Mouse (Mus musculus) hindbrain, embryonic 11.5 days (tissue): ENCODE results near the gene Gm12184. TPM values are rescaled to one million over a fixed set of nuclear protein-coding genes. Genes with fewer than 3 reads are reported as not detected.
"Not testable (repeated sequence)": the region's sequence is repeated elsewhere in the genome, so short reads cannot be mapped to it uniquely, and the experiment has no call there.

Experiments used
- ATAC-seq: fragments of 200-750 bp; cut with Nextera tagmentation; 2 replicates; pipeline ENCODE4 v1.8.0; 2017; ENCODE audit warnings: mild to moderate bottlenecking, moderate TSS enrichment, moderate library complexity; ENCODE audit not compliant: low FRiP score
- DNase-seq: peaks from one replicate; pipeline ENCODE4 v3.0.0-alpha.2; 2015; ENCODE audit warnings: low spot score
- H3K27ac ChIP-seq: fragments of 300-500 bp; sonication (generic); 2 replicates; pipeline ENCODE4 v1.5.1; 2014; ENCODE audit warnings: mild to moderate bottlenecking, low read depth, low read length
- H3K27me3 ChIP-seq: fragments of 300-500 bp; sonication (generic); 2 replicates; pipeline ENCODE4 v1.6.1; 2014; ENCODE audit warnings: mild to moderate bottlenecking, low read length, moderate library complexity, mixed read lengths; ENCODE audit not compliant: control insufficient read depth, insufficient read depth
- H3K36me3 ChIP-seq: fragments of 300-500 bp; sonication (generic); 2 replicates; pipeline ENCODE4 v1.6.1; 2014; ENCODE audit warnings: mild to moderate bottlenecking, low read length, moderate library complexity, mixed read lengths; ENCODE audit not compliant: control insufficient read depth, insufficient read depth
- H3K4me1 ChIP-seq: fragments of 300-500 bp; sonication (generic); replicated peaks from 2 replicates; pipeline ENCODE4 v1.6.1; 2014; ENCODE audit warnings: low read length, mixed read lengths; ENCODE audit not compliant: control insufficient read depth, insufficient read depth
- H3K4me2 ChIP-seq: fragments of 300-500 bp; sonication (generic); replicated peaks from 2 replicates; pipeline ENCODE4 v1.6.1; 2014; ENCODE audit warnings: mild to moderate bottlenecking, low read depth, low read length
- H3K4me3 ChIP-seq: fragments of 300-500 bp; sonication (generic); 2 replicates; pipeline ENCODE4 v1.5.1; 2014; ENCODE audit warnings: low read depth, low read length
- H3K9ac ChIP-seq: fragments of 300-500 bp; sonication (generic); 2 replicates; pipeline ENCODE4 v1.6.1; 2014; ENCODE audit warnings: low read depth, low read length
- H3K9me3 ChIP-seq: fragments of 300-500 bp; sonication (generic); 2 replicates; pipeline ENCODE4 v1.6.1; 2016; ENCODE audit warnings: low read length; ENCODE audit not compliant: control insufficient read depth
- WGBS: fragments of 180-500 bp; shearing (Covaris S2); extraction: QIAGEN DNeasy Blood & Tissue Kit; methylation state at CpG from one replicate; pipeline ENCODE4 v1.1.7; 2014; 5-methylcytosine and 5-hydroxymethylcytosine counted together
- polyA plus RNA-seq: library from polyadenylated mRNA; unstranded; fragments of >200 nt; fragmentation: Nextera tagmentation; extraction: Ambion mirVana; gene quantifications from 2 replicates; pipeline ENCODE4 v1.2.1, GENCODE M21; 2014

The Gm12184 gene
- polyA plus RNA-seq, 1 experiment from 2014 or later: 5.8 TPM

GRCm38 (mm10) chr11:48851270-48851995 is 25.0 kb upstream of the Gm12184 start:
- no peak overlapping the region for H3K9ac ChIP-seq
- H3K4me1 ChIP-seq: no peaks in the 10 kb centered on the region
- no peaks in the 10 kb centered on the region for H3K36me3 ChIP-seq
- H3K27ac ChIP-seq: no peak overlapping the region
- no peak overlapping the region for H3K4me2 ChIP-seq
- 83% methylated on average over 4 of the region's 4 CpGs for WGBS
- no peaks in the 10 kb centered on the region for H3K9me3 ChIP-seq
- H3K4me3 ChIP-seq: no peak overlapping the region
- ATAC-seq: no peak
- H3K27me3 ChIP-seq: peaks cover 4% of the 10 kb centered on the region
- DNase-seq: no peak

- Histone ChIP-seq H3K4me2 (no peak overlapping the region), H3K9me3 (no peaks in the 10 kb centered on the region), H3K4me3 (no peak overlapping the region), H3K9ac (no peak overlapping the region), H3K36me3 (no peaks in the 10 kb centered on the region), H3K27me3 (peaks cover 4% of the 10 kb centered on the region), H3K27ac (no peak overlapping the region), H3K4me1 (no peaks in the 10 kb centered on the region)
- ATAC-seq: no peak
- 59% methylated on average over 2 of the region's 2 CpGs for WGBS
- DNase-seq: no peak
Observed at GRCm38 (mm10) chr11:48850240-48850639, 23.8 kb upstream of the Gm12184 start.

- H3K36me3 ChIP-seq: no peaks in the 10 kb centered on the region
- no peaks in the 10 kb centered on the region for H3K4me1 ChIP-seq
- no peak overlapping the region for H3K27ac ChIP-seq
- H3K9ac ChIP-seq: no peak overlapping the region
- peaks cover 2% of the 10 kb centered on the region; the same call in 1 of the 2 replicates for H3K27me3 ChIP-seq
- ATAC-seq (no peak), DNase-seq (no peak)
- 56% methylated on average over 5 of the region's 5 CpGs for WGBS
- no peak overlapping the region for H3K4me2 ChIP-seq
- no peak overlapping the region for H3K4me3 ChIP-seq
- H3K9me3 ChIP-seq: no peaks in the 10 kb centered on the region
Observed at GRCm38 (mm10) chr11:48846881-48847280, 20.4 kb upstream of the Gm12184 start.

- ATAC-seq, H3K4me3 ChIP-seq, H3K4me1 ChIP-seq, H3K27me3 ChIP-seq, H3K36me3 ChIP-seq, H3K4me2 ChIP-seq, H3K9ac ChIP-seq, H3K27ac ChIP-seq, DNase-seq, H3K9me3 ChIP-seq: not testable (repeated sequence)
- 78% methylated on average over 2 of the region's 2 CpGs for WGBS
Observed at GRCm38 (mm10) chr11:48846362-48846761, 19.9 kb upstream of the Gm12184 start.

- no peak overlapping the region for H3K4me2 ChIP-seq
- H3K4me3 ChIP-seq: no peak overlapping the region
- DNase-seq (no peak), ATAC-seq (no peak)
- H3K9ac ChIP-seq: no peak overlapping the region
- no peak overlapping the region for H3K27ac ChIP-seq
- WGBS: 36% methylated on average over 13 of the region's 13 CpGs
- H3K4me1 ChIP-seq: no peaks in the 10 kb centered on the region
- no peaks in the 10 kb centered on the region for H3K36me3 ChIP-seq
- no peaks in the 10 kb centered on the region for H3K9me3 ChIP-seq
- peaks cover 2% of the 10 kb centered on the region; the same call in 1 of the 2 replicates for H3K27me3 ChIP-seq
Observed at GRCm38 (mm10) chr11:48845244-48845815, 18.9 kb upstream of the Gm12184 start.

- H3K4me3 ChIP-seq: no peak overlapping the region
- ATAC-seq: no peak
- WGBS: 75% methylated on average over 6 of the region's 6 CpGs
Observed at GRCm38 (mm10) chr11:48844309-48844708, 17.9 kb upstream of the Gm12184 start.

GRCm38 (mm10) chr11:48843202-48843601 is 16.7 kb upstream of the Gm12184 start:
- Histone ChIP-seq H3K36me3 (no peaks in the 10 kb centered on the region), H3K4me2 (no peak overlapping the region), H3K9me3 (no peaks in the 10 kb centered on the region), H3K9ac (no peak overlapping the region), H3K27me3 (no peaks in the 10 kb centered on the region; the same call in 1 of the 2 replicates), H3K27ac (no peak overlapping the region), H3K4me1 (0 out of 2 replicates have a peak, but pooled peaks cover 3% of the 10 kb centered on the region), H3K4me3 (no peak overlapping the region)
- WGBS: 85% methylated on average over 11 of the region's 11 CpGs
- DNase-seq (no peak), ATAC-seq (no peak)

More at GRCm38 (mm10) chr11:48844309-48844708, 17.9 kb upstream of the Gm12184 start:
- H3K27me3 ChIP-seq: 0 out of 2 replicates have a peak, but pooled peaks cover 2% of the 10 kb centered on the region
- no peaks in the 10 kb centered on the region for H3K9me3 ChIP-seq
- no peaks in the 10 kb centered on the region for H3K4me1 ChIP-seq
- no peak overlapping the region for H3K9ac ChIP-seq
- H3K4me2 ChIP-seq: no peak overlapping the region
- H3K36me3 ChIP-seq: no peaks in the 10 kb centered on the region
- no peak overlapping the region for H3K27ac ChIP-seq
- no peak for DNase-seq

- no peak for DNase-seq
- H3K4me2 ChIP-seq: no peak overlapping the region
- WGBS: 89% methylated on average over 4 of the region's 4 CpGs
Observed at GRCm38 (mm10) chr11:48842378-48842792, 15.9 kb upstream of the Gm12184 start.

GRCm38 (mm10) chr11:48841213-48841612 is 14.8 kb upstream of the Gm12184 start:
- ATAC-seq (no peak), DNase-seq (no peak)
- Histone ChIP-seq H3K9ac (no peak overlapping the region), H3K9me3 (no peaks in the 10 kb centered on the region), H3K27ac (no peak overlapping the region), H3K4me1 (0 out of 2 replicates have a peak, but pooled peaks cover 4% of the 10 kb centered on the region), H3K27me3 (peaks cover 3% of the 10 kb centered on the region; the same call in 1 of the 2 replicates), H3K4me2 (no peak overlapping the region), H3K4me3 (no peak overlapping the region), H3K36me3 (no peaks in the 10 kb centered on the region)
- WGBS: 84% methylated on average over 5 of the region's 5 CpGs

More at GRCm38 (mm10) chr11:48842378-48842792, 15.9 kb upstream of the Gm12184 start:
- no peaks in the 10 kb centered on the region for H3K9me3 ChIP-seq
- no peak overlapping the region for H3K4me3 ChIP-seq
- H3K4me1 ChIP-seq: 0 out of 2 replicates have a peak, but pooled peaks cover 4% of the 10 kb centered on the region
- no peak overlapping the region for H3K9ac ChIP-seq
- no peaks in the 10 kb centered on the region; the same call in 1 of the 2 replicates for H3K27me3 ChIP-seq
- ATAC-seq: no peak
- H3K36me3 ChIP-seq: no peaks in the 10 kb centered on the region
- H3K27ac ChIP-seq: no peak overlapping the region
